Mouse (Mus musculus): ENCODE data around the gene Pbld1. TPM values are rescaled to one million over a fixed set of nuclear protein-coding genes. Genes with fewer than 3 reads are reported as not detected.

Pbld1 gene
- polyA plus RNA-seq, 1 experiment from 2014 or later: 5.1 TPM

Other genes with a start within 250 kb of the Pbld1 start
- gene Tet1, start 151.2 kb upstream of the Pbld1 start, polyA plus RNA-seq (2014; fragmentation: Nextera tagmentation; extraction: Ambion mirVana): 34.1 and 35.3 TPM in 2 replicates
- 10.0 and 16.0 TPM in 2 replicates for gene Slc25a16, start 139.5 kb upstream of the Pbld1 start, polyA plus RNA-seq (2014; fragmentation: Nextera tagmentation; extraction: Ambion mirVana)
- gene Dna2, start 113.1 kb upstream of the Pbld1 start, polyA plus RNA-seq (2014; fragmentation: Nextera tagmentation; extraction: Ambion mirVana): 20.5 and 27.2 TPM in 2 replicates
- gene Rufy2, start 79.9 kb upstream of the Pbld1 start, polyA plus RNA-seq (2014; fragmentation: Nextera tagmentation; extraction: Ambion mirVana): 19.7 and 28.4 TPM in 2 replicates
- gene Hnrnph3, start 35.9 kb upstream of the Pbld1 start, polyA plus RNA-seq (2014; fragmentation: Nextera tagmentation; extraction: Ambion mirVana): 82.2 and 86.8 TPM in 2 replicates
- 1.9 and 2.7 TPM in 2 replicates for gene Pbld2, start 35.8 kb upstream of the Pbld1 start, polyA plus RNA-seq (2014; fragmentation: Nextera tagmentation; extraction: Ambion mirVana)
- 0.56 TPM in 1 of 2 replicates, not detected in the other for gene Atoh7, start 39.5 kb downstream of the Pbld1 start, polyA plus RNA-seq (2014; fragmentation: Nextera tagmentation; extraction: Ambion mirVana)
- gene Mypn, start 143.8 kb downstream of the Pbld1 start, polyA plus RNA-seq (2014; fragmentation: Nextera tagmentation; extraction: Ambion mirVana): not detected in 2 replicates
- 36.7 and 53.8 TPM in 2 replicates for gene Herc4, start 183.6 kb downstream of the Pbld1 start, polyA plus RNA-seq (2014; fragmentation: Nextera tagmentation; extraction: Ambion mirVana)